Mouse (Mus musculus) MEL (cell line): ENCODE results near the gene Fam19a5. TPM values are rescaled to one million over a fixed set of nuclear protein-coding genes. Genes with fewer than 3 reads are reported as not detected.

Experiments used
- DNase-seq: peaks from one replicate; pipeline ENCODE4 v3.0.0; 2011; ENCODE audit warnings: low read depth, low spot score
- H3K27ac ChIP-seq: 2 replicates; pipeline ENCODE4 v1.5.1; 2012; ENCODE audit warnings: low read depth, mild to moderate bottlenecking, control low read depth, low read length, moderate library complexity; ENCODE audit not compliant: control insufficient read depth
- H3K27me3 ChIP-seq, 2 experiments: fragments of 150-350 bp in 1 of 2; sonication (generic) in 1 of 2; 2 replicates each; pipeline ENCODE4 v1.6.1; 2012; ENCODE audit warnings: low read length in 2 of 2, mild to moderate bottlenecking in 2 of 2, improper control_type of control experiment in 1 of 2, moderate library complexity in 1 of 2; ENCODE audit not compliant: insufficient read depth in 2 of 2, control insufficient read depth in 1 of 2
- H3K36me3 ChIP-seq, 2 experiments: 2 replicates each; pipeline ENCODE4 v1.6.1; 2012 to 2014; ENCODE audit warnings: low read length in 2 of 2, improper control_type of control experiment in 1 of 2, inconsistent platforms in 1 of 2, mild to moderate bottlenecking in 1 of 2; ENCODE audit not compliant: insufficient read depth in 2 of 2, control insufficient read depth in 1 of 2
- H3K4me1 ChIP-seq, 2 experiments: fragments of 150-350 bp in 1 of 2; sonication (generic) in 1 of 2; 2 replicates each; pipeline ENCODE4 v1.6.1; 2012; ENCODE audit warnings: low read length in 2 of 2, improper control_type of control experiment in 1 of 2, mild to moderate bottlenecking in 1 of 2; ENCODE audit not compliant: insufficient read depth in 2 of 2, control insufficient read depth in 1 of 2
- H3K4me3 ChIP-seq, 2 experiments: fragments of 150-350 bp in 1 of 2; sonication (generic) in 1 of 2; 2 replicates each; pipeline ENCODE4 v1.5.1; 2012; ENCODE audit warnings: low read depth in 2 of 2, low read length in 2 of 2, mild to moderate bottlenecking in 2 of 2, moderate library complexity in 2 of 2, control low read depth in 1 of 2, improper control_type of control experiment in 1 of 2; ENCODE audit not compliant: control insufficient read depth in 1 of 2, insufficient read depth in 1 of 2
- H3K79me2 ChIP-seq: 2 replicates; pipeline ENCODE4 v1.6.1; 2012; ENCODE audit warnings: mild to moderate bottlenecking, low read length, moderate library complexity; ENCODE audit not compliant: control insufficient read depth, poor library complexity, insufficient read depth
- H3K9ac ChIP-seq: 2 replicates; pipeline ENCODE4 v1.6.1; 2012; ENCODE audit warnings: low read depth, mild to moderate bottlenecking, control low read depth, low read length, moderate library complexity; ENCODE audit not compliant: control insufficient read depth, poor library complexity, severe bottlenecking
- H3K9me3 ChIP-seq: fragments of 150-350 bp; sonication (generic); replicated peaks from 2 replicates; pipeline ENCODE4 v1.6.1; 2012; ENCODE audit warnings: mild to moderate bottlenecking, low read length, improper control_type of control experiment, moderate library complexity; ENCODE audit not compliant: insufficient read depth
- BHLHE40 ChIP-seq: IDR thresholded peaks from 2 replicates; pipeline ENCODE4 v1.6.1; 2012; ENCODE audit warnings: low read depth, mild to moderate bottlenecking, inconsistent platforms, low read length, improper control_type of control experiment, borderline replicate concordance
- CHD1 ChIP-seq: IDR thresholded peaks from 2 replicates; pipeline ENCODE4 v1.6.1; 2012; ENCODE audit warnings: low read depth, mild to moderate bottlenecking, inconsistent platforms, low read length, improper control_type of control experiment
- CTCF ChIP-seq, 3 experiments: IDR thresholded peaks in 2 of 3; conservative IDR thresholded peaks in 1 of 3; 2 replicates each; pipeline ENCODE4 v1.5.1; 2011 to 2012; ENCODE audit warnings: low read length in 3 of 3, low read depth in 2 of 3, mild to moderate bottlenecking in 2 of 3, improper control_type of control experiment in 1 of 3, inconsistent platforms in 1 of 3, mixed read lengths in 1 of 3, moderate library complexity in 1 of 3; ENCODE audit not compliant: control insufficient read depth in 1 of 3, insufficient read depth in 1 of 3, poor library complexity in 1 of 3, severe bottlenecking in 1 of 3
- ELF1 ChIP-seq: IDR thresholded peaks from 2 replicates; pipeline ENCODE4 v1.6.1; 2014; ENCODE audit warnings: low read depth, mild to moderate bottlenecking, inconsistent platforms, low read length, improper control_type of control experiment, moderate library complexity
- EP300 ChIP-seq, 2 experiments: IDR thresholded peaks; 2 replicates each; pipeline ENCODE4 v1.6.1; 2011; ENCODE audit warnings: improper control_type of control experiment in 2 of 2, low read length in 2 of 2, low read depth in 1 of 2, mild to moderate bottlenecking in 1 of 2
- ETS1 ChIP-seq: IDR thresholded peaks from 2 replicates; pipeline ENCODE4 v1.6.1; 2012; ENCODE audit warnings: low read depth, mild to moderate bottlenecking, inconsistent platforms, low read length, improper control_type of control experiment, moderate library complexity
- GABPA ChIP-seq: IDR thresholded peaks from 2 replicates; pipeline ENCODE4 v1.6.1; 2012; ENCODE audit warnings: low read depth, mild to moderate bottlenecking, inconsistent platforms, low read length, improper control_type of control experiment, moderate library complexity
- GATA1 ChIP-seq: IDR thresholded peaks from 2 replicates; pipeline ENCODE4 v1.6.1; 2011; ENCODE audit warnings: low read depth, low read length, improper control_type of control experiment
- HCFC1 ChIP-seq: IDR thresholded peaks from 2 replicates; pipeline ENCODE4 v1.6.1; 2012; ENCODE audit warnings: low read depth, mild to moderate bottlenecking, inconsistent platforms, low read length, improper control_type of control experiment, moderate library complexity
- MAX ChIP-seq: IDR thresholded peaks from 2 replicates; pipeline ENCODE4 v1.6.1; 2011; ENCODE audit warnings: low read length, improper control_type of control experiment
- MXI1 ChIP-seq: IDR thresholded peaks from 2 replicates; pipeline ENCODE4 v1.6.1; 2011; ENCODE audit warnings: mild to moderate bottlenecking, low read depth, low read length, improper control_type of control experiment
- MYB ChIP-seq: IDR thresholded peaks from 2 replicates; pipeline ENCODE4 v1.6.1; 2011; ENCODE audit warnings: mild to moderate bottlenecking, low read depth, low read length, improper control_type of control experiment
- NELFE ChIP-seq: IDR thresholded peaks from 2 replicates; pipeline ENCODE4 v1.6.1; 2011; ENCODE audit warnings: low read depth, low read length, improper control_type of control experiment
- POLR2AphosphoS5 ChIP-seq: IDR thresholded peaks from 2 replicates; pipeline ENCODE4 v1.6.1; 2012; ENCODE audit warnings: low read depth, borderline replicate concordance, mild to moderate bottlenecking, inconsistent platforms, low read length, moderate library complexity, mixed read lengths
- RAD21 ChIP-seq: IDR thresholded peaks from 2 replicates; pipeline ENCODE4 v1.6.1; 2011; ENCODE audit warnings: mild to moderate bottlenecking, low read depth, low read length, improper control_type of control experiment
- RCOR1 ChIP-seq: IDR thresholded peaks from 2 replicates; pipeline ENCODE4 v1.6.1; 2012; ENCODE audit warnings: low read depth, mild to moderate bottlenecking, inconsistent platforms, low read length, improper control_type of control experiment
- TAL1 ChIP-seq: IDR thresholded peaks from 2 replicates; pipeline ENCODE4 v1.6.1; 2012; ENCODE audit warnings: mild to moderate bottlenecking, inconsistent platforms, low read length, moderate library complexity, mixed read lengths
- ZC3H11A ChIP-seq: IDR thresholded peaks from 2 replicates; pipeline ENCODE4 v1.6.1; 2012; ENCODE audit warnings: low read depth, mild to moderate bottlenecking, inconsistent platforms, low read length, improper control_type of control experiment
- ZKSCAN1 ChIP-seq: IDR thresholded peaks from 2 replicates; pipeline ENCODE4 v1.6.1; 2012; ENCODE audit warnings: low read depth, mild to moderate bottlenecking, inconsistent platforms, low read length, improper control_type of control experiment, moderate library complexity
- ZMIZ1 ChIP-seq: IDR thresholded peaks from 2 replicates; pipeline ENCODE4 v1.6.1; 2012; ENCODE audit warnings: low read depth, mild to moderate bottlenecking, inconsistent platforms, low read length, improper control_type of control experiment, moderate library complexity
- polyA plus RNA-seq, 2 experiments: library from polyadenylated mRNA; stranded (reverse) in 1 of 2; unstranded in 1 of 2; fragments of >175 nt in 1 of 2; fragments of >200 nt in 1 of 2; gene quantifications; 2 replicates each; pipeline versions ENCODE4 v1.2.1 to v1.2.4; 2012; ENCODE audit warnings: low replicate concordance in 2 of 2, low read depth in 1 of 2; ENCODE audit not compliant: insufficient read length in 2 of 2, insufficient read depth in 1 of 2, missing spikeins in 1 of 2
- total RNA-seq: library from RNA; depleted of rRNA; stranded (reverse); fragments of 300-350 nt; gene quantifications from 2 replicates; pipeline ENCODE4 v1.2.3, GENCODE M21; 2012

Gene Fam19a5
- total and polyA plus RNA-seq, 3 experiments = not detected

- no peak for DNase-seq
- no peak overlapping the region for H3K9ac ChIP-seq
- no peak overlapping the region for H3K4me3 ChIP-seq
- TF ChIP-seq CHD1 (no peak), HCFC1 (no peak), GABPA (no peak)
- no peaks in the 10 kb centered on the region for H3K79me2 ChIP-seq
- H3K9me3 ChIP-seq = no peaks in the 10 kb centered on the region
- H3K4me1 ChIP-seq = no peaks in the 10 kb centered on the region
- H3K27me3 ChIP-seq = no peaks in the 10 kb centered on the region
- no peaks in the 10 kb centered on the region for H3K36me3 ChIP-seq
- H3K27ac ChIP-seq = no peak overlapping the region
Observed at GRCm38 (mm10) chr15:87609236-87609635, 65.1 kb downstream of the Fam19a5 start.

GRCm38 (mm10) chr15:87623966-87624609, 80.0 kb downstream of the Fam19a5 start:
- Histone ChIP-seq H3K9ac (no peak overlapping the region), H3K79me2 (no peaks in the 10 kb centered on the region), H3K27ac (no peak overlapping the region), H3K36me3 (no peaks in the 10 kb centered on the region), H3K27me3 (no peaks in the 10 kb centered on the region), H3K4me1 (no peaks in the 10 kb centered on the region), H3K9me3 (no peaks in the 10 kb centered on the region), H3K4me3 (no peak overlapping the region)
- TF ChIP-seq POLR2AphosphoS5 = no peak
- TF ChIP-seq MYB = no peak
- no peak for TF ChIP-seq ZMIZ1
- TF ChIP-seq MAX = no peak
- TF ChIP-seq NELFE = no peak
- TF ChIP-seq RCOR1 = no peak
- no peak for TF ChIP-seq MXI1
- TF ChIP-seq CTCF (IDR thresholded peaks at IDR 0.05 in 2 of 3, conservative IDR thresholded peaks at IDR 0.05 in 1 of 3; ENCODE audit: control insufficient read depth in 1 of 3, insufficient read depth in 1 of 3, low read depth in 2 of 3, low read length in 3 of 3, poor library complexity in 1 of 3, severe bottlenecking in 1 of 3) = no peak
- TF ChIP-seq ZC3H11A = no peak
- TF ChIP-seq ELF1 = no peak
- no peak for DNase-seq

GRCm38 (mm10) chr15:87624610-87625091, 80.6 kb downstream of the Fam19a5 start:
- Histone ChIP-seq H3K27ac (no peak overlapping the region), H3K9ac (no peak overlapping the region), H3K36me3 (no peaks in the 10 kb centered on the region), H3K4me1 (no peaks in the 10 kb centered on the region), H3K4me3 (no peak overlapping the region), H3K79me2 (no peaks in the 10 kb centered on the region), H3K9me3 (no peaks in the 10 kb centered on the region), H3K27me3 (no peaks in the 10 kb centered on the region)
- TF ChIP-seq ZC3H11A (no peak), GATA1 (no peak), RAD21 (no peak), ZKSCAN1 (no peak), TAL1 (no peak), ETS1 (no peak), CHD1 (no peak), GABPA (no peak), EP300 (IDR thresholded peaks at IDR 0.05; ENCODE audit: low read depth in 1 of 2, low read length in 2 of 2) (no peak), BHLHE40 (no peak)
- DNase-seq = no peak
